Mouse (Mus musculus) liver, embryonic 14.5 days (tissue): Measurements from ENCODE around the gene Pias4.

Experiments
- CTCF ChIP-seq: IDR thresholded peaks from 2 replicates; pipeline ENCODE4 v1.5.1; 2016; ENCODE audit warnings: antibody characterized with exemption, low read depth, control low read depth
- EP300 ChIP-seq: IDR thresholded peaks from 2 replicates; pipeline ENCODE4 v1.6.1; 2016; ENCODE audit warnings: antibody characterized with exemption, low read depth

DNA sequence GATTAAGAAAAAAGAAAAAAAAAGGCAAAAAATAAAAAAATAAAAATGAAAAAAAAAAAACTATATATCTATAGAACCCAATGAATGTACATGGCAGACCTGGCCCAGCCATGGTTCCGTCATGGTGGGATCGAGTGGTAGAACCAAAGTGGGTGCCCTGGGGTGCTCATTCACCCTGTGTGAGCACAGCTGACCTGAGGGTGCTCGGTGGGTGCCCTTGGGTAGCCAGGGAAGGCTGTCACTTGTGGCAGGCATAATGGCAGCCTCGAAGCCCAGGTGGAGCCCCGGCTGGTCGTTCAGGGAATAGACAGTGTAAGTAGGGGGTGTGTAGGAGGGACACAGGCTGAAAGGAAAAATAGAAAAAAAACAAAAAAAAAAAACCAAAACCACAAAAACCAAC lies 16.5 kb downstream of the Pias4 start:
- TF ChIP-seq CTCF (no peak), EP300 (no peak)
